Mouse (Mus musculus) adrenal gland, adult 10 weeks (tissue): ENCODE measurements around the gene Zfp704. TPM values are rescaled to one million over a fixed set of nuclear protein-coding genes. Genes with fewer than 3 reads are reported as not detected.

Experiments used
- polyA plus RNA-seq: library from polyadenylated mRNA; stranded (reverse); fragments of 350-450 nt; fragmentation: Illumina TruSeq; extraction: RNeasy Lipid Tissue Mini Kit (QIAGEN cat#74804); gene quantifications from one replicate; pipeline ENCODE4 v1.2.3, GENCODE M21; 2014; ENCODE audit warnings: low read depth, low replicate concordance

Zfp704 gene
- polyA plus RNA-seq, result 15.9 TPM

DNA sequence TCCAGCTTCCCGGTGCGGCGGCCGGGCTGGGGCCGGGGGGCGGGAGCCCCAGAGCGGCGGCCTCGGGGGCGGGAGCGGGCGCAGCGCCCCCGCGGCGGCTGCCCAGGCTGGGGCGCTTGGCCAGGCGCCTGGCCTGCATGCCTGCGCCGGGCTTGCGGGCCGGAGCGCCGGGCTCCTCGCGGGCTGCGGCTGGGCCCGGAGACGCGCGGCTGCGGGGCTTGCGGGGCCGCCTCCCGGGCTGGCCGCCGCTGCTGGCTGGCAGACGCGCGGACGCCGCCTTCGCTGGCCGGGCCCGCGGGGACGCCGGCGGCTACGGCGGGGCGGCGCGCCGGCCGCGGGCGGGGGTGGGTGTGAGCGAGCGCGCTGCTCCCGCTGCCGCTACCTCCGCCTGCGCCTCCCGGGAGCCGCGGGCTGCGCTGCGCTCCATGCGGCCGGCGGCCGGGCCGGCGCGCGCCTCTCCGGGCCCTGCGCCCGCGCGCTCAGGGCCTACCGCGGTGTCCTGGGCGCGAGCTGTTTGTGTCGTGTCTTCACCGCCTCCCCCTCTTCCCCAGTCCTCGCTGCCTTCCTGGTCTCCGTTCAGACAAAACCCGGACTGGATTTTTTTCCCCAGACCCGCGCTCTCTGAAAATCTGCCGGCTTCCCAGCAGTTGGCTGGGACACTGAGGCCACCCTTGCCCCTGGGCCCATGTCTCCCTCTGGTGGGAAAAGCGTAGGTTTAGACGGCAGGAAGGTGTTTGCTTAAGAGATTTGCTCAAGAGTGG lies at the start of gene Zfp704:
Zfp704 (minus strand) TSS at position 505 of the 761 bp plus-strand sequence.

